Mouse (Mus musculus): ENCODE results near the gene Atg10. TPM values are rescaled to one million over a fixed set of nuclear protein-coding genes. Genes with fewer than 3 reads are reported as not detected.

Gene Atg10
- polyA plus RNA-seq, 1 experiment from 2014 or later: 21.5 TPM

GRCm38 (mm10) chr13:90981798-90982197 is 242.0 kb downstream of the Atg10 start:
- H3K27me3 ChIP-seq: no peaks in the 10 kb centered on the region
- POLR2A ChIA-PET: no interaction called here
- in situ Hi-C loops (cut with MboI; ENCODE audit: low pct_unique_long_range_greater_than_20kb): no loop called here
- CTCF ChIA-PET: interaction anchor here (0.9 to 1.8 kb wide), 3 partner anchors 12 to 16 kb away, joined by 3 to 5 read pairs (median 4); no protein-coding TSS in a partner anchor
- ATAC-seq: no peak
- DNase-seq (ENCODE audit: low read depth, low spot score): no peak
- TF ChIP-seq CTCF (IDR thresholded peaks at IDR 0.05): no peak

GRCm38 (mm10) chr13:90980878-90981674 is 242.7 kb downstream of the Atg10 start:
- no peak for TF ChIP-seq CTCF (IDR thresholded peaks at IDR 0.05)
- ChIA-PET POLR2A (interaction anchor here (0.6 to 0.7 kb wide), 3 partner anchors 17 to 890 kb away, joined by 3 to 8 read pairs (median 3); no protein-coding TSS in a partner anchor), CTCF (interaction anchor here (1.7 to 1.8 kb wide), 2 partner anchors 12 to 14 kb away, joined by 4 to 5 read pairs; no protein-coding TSS in a partner anchor)
- DNase-seq (ENCODE audit: low read depth, low spot score): no peak
- H3K27me3 ChIP-seq: no peaks in the 10 kb centered on the region
- ATAC-seq: no peak
- in situ Hi-C loops (cut with MboI; ENCODE audit: low pct_unique_long_range_greater_than_20kb): no loop called here

- ATAC-seq (no peak), DNase-seq (ENCODE audit: low read depth, low spot score) (no peak)
- H3K27me3 ChIP-seq: no peaks in the 10 kb centered on the region
- ChIA-PET CTCF (interaction anchor here (2.9 kb wide), 1 partner anchor 10 kb away, joined by 11 read pairs; no protein-coding TSS in a partner anchor), POLR2A (no interaction called here)
- TF ChIP-seq CTCF (IDR thresholded peaks at IDR 0.05): no peak
- in situ Hi-C loops (cut with MboI; ENCODE audit: low pct_unique_long_range_greater_than_20kb): no loop called here
Measured at GRCm38 (mm10) chr13:90977057-90977456, 246.7 kb downstream of the Atg10 start.

- no peaks in the 10 kb centered on the region for H3K27me3 ChIP-seq
- no peak for ATAC-seq
- in situ Hi-C loops (cut with MboI; ENCODE audit: low pct_unique_long_range_greater_than_20kb): no loop called here
- no peak for TF ChIP-seq CTCF (IDR thresholded peaks at IDR 0.05)
- ChIA-PET CTCF (interaction anchor here (1.0 kb wide), 1 partner anchor 15 kb away, joined by 3 read pairs; no protein-coding TSS in a partner anchor), POLR2A (no interaction called here)
- DNase-seq (ENCODE audit: low read depth, low spot score): no peak
Measured at GRCm38 (mm10) chr13:90973409-90973808, 250.4 kb downstream of the Atg10 start.

- in situ Hi-C loops (cut with MboI; ENCODE audit: low pct_unique_long_range_greater_than_20kb): no loop called here
- CTCF ChIA-PET: interaction anchor here (0.8 to 0.9 kb wide), 3 partner anchors 52 to 666 kb away, joined by 3 read pairs; no protein-coding TSS in a partner anchor
- POLR2A ChIA-PET: no interaction called here
Measured at GRCm38 (mm10) chr13:90970259-90971017, 253.3 kb downstream of the Atg10 start.

GRCm38 (mm10) chr13:90968940-90969339 is 254.8 kb downstream of the Atg10 start:
- in situ Hi-C loops (cut with MboI; ENCODE audit: low pct_unique_long_range_greater_than_20kb): loop anchor here (10.0 kb wide), 2 partner anchors 126 to 486 kb away; no protein-coding TSS in a partner anchor
- peak; percentile 51 for ATAC-seq
- no peak for DNase-seq (ENCODE audit: low read depth, low spot score)
- TF ChIP-seq CTCF (IDR thresholded peaks at IDR 0.05): no peak
- no peaks in the 10 kb centered on the region for H3K27me3 ChIP-seq
- ChIA-PET CTCF (interaction anchor here (1.0 to 3.0 kb wide), 4 partner anchors 63 to 720 kb away, joined by 3 to 14 read pairs (median 3); no protein-coding TSS in a partner anchor), POLR2A (interaction anchor here (0.6 to 0.9 kb wide), 2 partner anchors 34 to 229 kb away, joined by 3 read pairs; no protein-coding TSS in a partner anchor)

More at GRCm38 (mm10) chr13:90970259-90971017, 253.3 kb downstream of the Atg10 start:
- H3K27me3 ChIP-seq: no peaks in the 10 kb centered on the region
- no peak for TF ChIP-seq CTCF (IDR thresholded peaks at IDR 0.05)
- ATAC-seq (no peak), DNase-seq (ENCODE audit: low read depth, low spot score) (no peak)

GRCm38 (mm10) chr13:90967422-90967821 is 256.3 kb downstream of the Atg10 start:
- ChIA-PET POLR2A (interaction anchor here (0.7 kb wide), 2 partner anchors 240 to 557 kb away, joined by 3 read pairs; no protein-coding TSS in a partner anchor), CTCF (interaction anchor here (0.7 to 3.0 kb wide), 25 partner anchors 9 to 730 kb away, joined by 3 to 14 read pairs (median 3); no protein-coding TSS in a partner anchor)
- DNase-seq (ENCODE audit: low read depth, low spot score): no peak
- peak; percentile 89 for TF ChIP-seq CTCF (IDR thresholded peaks at IDR 0.05)
- H3K27me3 ChIP-seq: no peaks in the 10 kb centered on the region
- in situ Hi-C loops (cut with MboI; ENCODE audit: low pct_unique_long_range_greater_than_20kb): loop anchor here (10.0 kb wide), 2 partner anchors 127 to 487 kb away; no protein-coding TSS in a partner anchor
- no peak for ATAC-seq

- no peaks in the 10 kb centered on the region for H3K27me3 ChIP-seq
- no peak for DNase-seq (ENCODE audit: low read depth, low spot score)
- in situ Hi-C loops (cut with MboI; ENCODE audit: low pct_unique_long_range_greater_than_20kb): loop anchor here (10.0 kb wide), 2 partner anchors 129 to 489 kb away; no protein-coding TSS in a partner anchor
- no peak for TF ChIP-seq CTCF (IDR thresholded peaks at IDR 0.05)
- POLR2A ChIA-PET: no interaction called here
- CTCF ChIA-PET: no interaction called here
- no peak for ATAC-seq
Measured at GRCm38 (mm10) chr13:90965996-90966395, 257.8 kb downstream of the Atg10 start.

- no peak for ATAC-seq
- ChIA-PET POLR2A (no interaction called here), CTCF (no interaction called here)
- TF ChIP-seq CTCF (IDR thresholded peaks at IDR 0.05): no peak
- no peak for DNase-seq (ENCODE audit: low read depth, low spot score)
- no peaks in the 10 kb centered on the region for H3K27me3 ChIP-seq
- in situ Hi-C loops (cut with MboI; ENCODE audit: low pct_unique_long_range_greater_than_20kb): loop anchor here (10.0 kb wide), 2 partner anchors 130 to 490 kb away; no protein-coding TSS in a partner anchor
Measured at GRCm38 (mm10) chr13:90964511-90964910, 259.3 kb downstream of the Atg10 start.

All from Patski (cell line).